Mouse (Mus musculus) heart, embryonic 15.5 days (tissue): Measurements from ENCODE around the gene Atp8a2. TPM values are rescaled to one million over a fixed set of nuclear protein-coding genes. Genes with fewer than 3 reads are reported as not detected.

Experiments used
- ATAC-seq: fragments of 200-750 bp; cut with Nextera tagmentation; replicated peaks from 2 replicates; pipeline ENCODE4 v1.8.0; 2017; ENCODE audit warnings: low read depth, moderate TSS enrichment; ENCODE audit not compliant: insufficient number of reproducible peaks, insufficient read depth, low FRiP score
- H3K27ac ChIP-seq: fragments of 300-500 bp; sonication (generic); 2 replicates; pipeline ENCODE4 v1.5.1; 2015; ENCODE audit warnings: mild to moderate bottlenecking, inconsistent platforms
- H3K27me3 ChIP-seq: fragments of 300-500 bp; sonication (generic); 2 replicates; pipeline ENCODE4 v1.6.1; 2015; ENCODE audit warnings: inconsistent platforms
- H3K36me3 ChIP-seq: fragments of 300-500 bp; sonication (generic); 2 replicates; pipeline ENCODE4 v1.6.1; 2015; ENCODE audit warnings: mild to moderate bottlenecking, inconsistent platforms
- H3K4me1 ChIP-seq: fragments of 300-500 bp; sonication (generic); replicated peaks from 2 replicates; pipeline ENCODE4 v1.6.1; 2015; ENCODE audit warnings: inconsistent platforms
- H3K4me2 ChIP-seq: fragments of 300-500 bp; sonication (generic); 2 replicates; pipeline ENCODE4 v1.6.1; 2015; ENCODE audit warnings: inconsistent platforms, mild to moderate bottlenecking, moderate library complexity
- H3K4me3 ChIP-seq: fragments of 300-500 bp; sonication (generic); 2 replicates; pipeline ENCODE4 v1.5.1; 2015; ENCODE audit warnings: mild to moderate bottlenecking, inconsistent platforms
- H3K9ac ChIP-seq: fragments of 300-500 bp; sonication (generic); 2 replicates; pipeline ENCODE4 v1.6.1; 2015; ENCODE audit warnings: mild to moderate bottlenecking, inconsistent platforms
- H3K9me3 ChIP-seq: fragments of 300-500 bp; sonication (generic); replicated peaks from 2 replicates; pipeline ENCODE4 v1.6.1; 2016; ENCODE audit warnings: inconsistent platforms
- WGBS: fragments of 180-500 bp; shearing (Covaris S2); methylation state at CpG from one replicate; pipeline ENCODE4 v1.1.7; 2015; ENCODE audit warnings: mixed read lengths; 5-methylcytosine and 5-hydroxymethylcytosine counted together
- polyA plus RNA-seq: library from polyadenylated mRNA; unstranded; fragments of >200 nt; fragmentation: Nextera tagmentation; extraction: Ambion mirVana; gene quantifications from 2 replicates; pipeline ENCODE4 v1.2.1, GENCODE M21; 2015

Gene Atp8a2
- polyA plus RNA-seq, 1 experiment from 2014 or later, result 6.1 TPM

GRCm38 (mm10) chr14:59612920-59613625 lies 583.9 kb downstream of the Atp8a2 start:
- Histone ChIP-seq H3K4me1 (no peaks in the 10 kb centered on the region), H3K36me3 (no peaks in the 10 kb centered on the region), H3K4me2 (no peak overlapping the region), H3K27ac (no peak overlapping the region), H3K9me3 (no peaks in the 10 kb centered on the region), H3K27me3 (no peaks in the 10 kb centered on the region), H3K9ac (no peak overlapping the region), H3K4me3 (no peak overlapping the region)
- 52% methylated on average over 14 of the region's 14 CpGs for WGBS
- ATAC-seq, result no peak

DNA sequence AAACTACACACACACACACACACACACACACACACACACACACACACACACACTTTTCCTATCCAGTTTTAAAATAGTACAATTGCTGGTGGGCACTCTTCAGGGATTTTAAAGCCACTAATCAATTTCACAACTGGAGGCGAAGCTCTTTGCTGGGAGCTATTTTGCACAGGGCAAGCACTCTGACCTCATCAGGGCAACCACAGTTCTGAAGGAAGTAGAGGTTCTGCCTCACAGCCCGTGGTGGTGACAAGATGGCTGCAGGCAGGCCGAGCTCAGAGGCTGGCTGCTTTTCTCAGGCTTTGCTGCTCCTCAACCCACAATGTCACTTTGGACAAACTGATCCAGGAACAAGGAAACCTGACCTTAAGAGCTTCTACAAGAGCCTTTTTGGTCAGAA lies 590.0 kb downstream of the Atp8a2 start:
- Histone ChIP-seq H3K4me3 (no peak overlapping the region), H3K36me3 (no peaks in the 10 kb centered on the region), H3K27ac (no peak overlapping the region), H3K9ac (no peak overlapping the region), H3K9me3 (no peaks in the 10 kb centered on the region), H3K4me2 (no peak overlapping the region), H3K27me3 (0 out of 2 replicates have a peak, but pooled peaks cover 6% of the 10 kb centered on the region), H3K4me1 (no peaks in the 10 kb centered on the region)
- 46% methylated on average over 3 of the region's 3 CpGs for WGBS
- no peak for ATAC-seq

DNA sequence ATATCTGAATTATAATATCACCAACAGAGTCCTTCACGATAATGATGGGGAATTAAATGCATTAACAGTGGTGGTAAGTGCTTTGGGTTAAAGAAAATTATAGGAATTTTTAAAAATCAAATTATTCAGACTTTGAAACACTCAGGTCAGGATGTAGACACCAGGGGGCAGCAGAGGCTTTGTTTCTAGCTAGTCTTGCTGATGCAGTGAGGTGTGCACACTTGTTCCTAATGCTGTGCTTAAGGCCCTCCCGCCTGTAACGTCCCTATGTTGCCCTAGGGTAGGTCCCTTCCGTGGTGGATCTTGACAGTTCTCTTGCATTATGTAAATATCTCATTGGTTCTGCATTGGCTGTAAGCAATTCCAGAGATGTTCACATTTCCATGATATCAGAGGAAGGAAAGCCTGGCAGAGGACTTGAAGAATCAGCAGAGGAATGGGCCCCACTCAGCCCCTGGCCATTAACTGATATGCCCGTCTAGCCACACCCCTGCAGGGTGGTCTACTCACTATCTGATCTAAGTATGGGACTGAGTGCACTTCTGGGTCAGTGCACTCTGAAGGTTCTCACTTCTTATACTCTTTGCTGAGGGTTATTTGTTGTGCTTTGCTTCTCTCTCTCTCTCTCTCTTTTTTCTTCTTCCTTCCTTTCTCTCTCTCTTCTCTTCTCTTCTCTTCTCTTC lies 591.2 kb downstream of the Atp8a2 start:
- Histone ChIP-seq H3K9ac (no peak overlapping the region), H3K27ac (no peak overlapping the region), H3K27me3 (0 out of 2 replicates have a peak, but pooled peaks cover 6% of the 10 kb centered on the region), H3K9me3 (no peaks in the 10 kb centered on the region), H3K36me3 (no peaks in the 10 kb centered on the region), H3K4me1 (no peaks in the 10 kb centered on the region), H3K4me3 (no peak overlapping the region), H3K4me2 (no peak overlapping the region)
- 15% methylated on average over 5 of the region's 5 CpGs for WGBS
- ATAC-seq, result no peak

DNA sequence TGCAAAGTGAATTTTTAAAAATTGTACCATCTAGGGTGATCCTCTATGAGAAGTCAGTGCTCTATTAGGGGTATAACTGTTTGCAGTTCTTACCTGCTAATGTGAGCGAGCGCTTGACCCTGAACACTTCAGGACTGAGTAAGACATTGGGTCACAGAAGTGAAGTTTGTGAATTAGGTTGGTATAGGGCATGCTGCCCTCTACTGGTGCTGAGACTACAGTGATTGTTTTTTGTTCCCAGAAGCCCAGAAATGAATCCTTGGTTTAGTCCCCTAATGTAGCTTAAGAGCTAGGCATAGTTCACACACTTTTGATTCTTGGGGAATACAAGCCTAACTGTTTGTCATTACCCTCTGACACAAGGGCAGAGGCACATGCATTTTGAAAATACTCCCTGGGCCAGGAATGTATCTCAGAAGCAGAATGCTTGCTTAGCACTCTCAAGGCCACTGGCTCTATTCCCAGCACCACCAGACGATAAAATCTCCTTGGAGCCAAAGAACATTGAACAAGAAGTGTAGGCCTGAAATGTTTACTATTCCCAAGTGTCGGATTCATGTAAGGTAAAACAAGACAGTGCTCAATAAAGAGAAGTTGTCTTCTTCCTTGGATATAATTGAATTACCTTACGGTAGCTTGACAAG lies 592.9 kb downstream of the Atp8a2 start:
- Histone ChIP-seq H3K9me3 (no peaks in the 10 kb centered on the region), H3K4me3 (no peak overlapping the region), H3K27ac (no peak overlapping the region), H3K36me3 (no peaks in the 10 kb centered on the region), H3K4me1 (no peaks in the 10 kb centered on the region), H3K27me3 (0 out of 2 replicates have a peak, but pooled peaks cover 6% of the 10 kb centered on the region), H3K4me2 (no peak overlapping the region), H3K9ac (no peak overlapping the region)
- no peak for ATAC-seq
- WGBS, result 61% methylated on average over 5 of the region's 5 CpGs

DNA sequence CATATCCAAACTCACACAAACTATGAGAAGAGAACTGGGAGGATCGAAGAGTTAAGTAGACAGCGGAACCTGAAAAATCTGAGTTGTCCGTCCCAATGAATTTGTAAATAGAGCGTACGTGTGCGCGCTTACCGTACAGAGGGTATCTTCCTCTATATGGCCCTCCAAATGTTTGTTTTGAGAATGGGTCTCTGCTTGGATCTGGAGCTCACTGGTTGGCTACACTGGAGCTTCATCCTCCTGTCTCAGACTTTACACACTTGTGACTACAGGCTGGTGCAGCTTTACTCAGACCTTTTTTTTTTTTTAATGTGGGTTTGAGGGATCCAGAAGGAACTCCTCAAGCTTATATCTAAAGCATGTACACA lies 598.7 kb downstream of the Atp8a2 start:
- WGBS, result 3% methylated on average over 8 of the region's 8 CpGs
- Histone ChIP-seq H3K9me3 (no peaks in the 10 kb centered on the region), H3K4me3 (peak overlapping the region; percentile 81), H3K9ac (peak overlapping the region; percentile 78), H3K27me3 (0 out of 2 replicates have a peak, but pooled peaks cover 6% of the 10 kb centered on the region), H3K36me3 (peaks cover 7% of the 10 kb centered on the region; the same call in 1 of the 2 replicates), H3K4me1 (peaks cover 7% of the 10 kb centered on the region), H3K27ac (peak overlapping the region; percentile 67), H3K4me2 (peak overlapping the region; percentile 62)
- ATAC-seq, result no peak

- H3K9me3 ChIP-seq, result no peaks in the 10 kb centered on the region
- peak within 1 kb of the TSS; percentile 78 for H3K9ac ChIP-seq
- H3K4me1 ChIP-seq, result peaks cover 7% of the 10 kb centered on the region
- peaks cover 7% of the 10 kb centered on the region; the same call in 1 of the 2 replicates for H3K36me3 ChIP-seq
- H3K4me2 ChIP-seq, result peak within 1 kb of the TSS; percentile 79
- peak within 1 kb of the TSS; percentile 81 for H3K4me3 ChIP-seq
- peak within 1 kb of the TSS; percentile 67 for H3K27ac ChIP-seq
- ATAC-seq, result peak; percentile 86
- WGBS, result 0% methylated on average over 46 of the region's 48 CpGs
- no peaks in the 10 kb centered on the region for H3K27me3 ChIP-seq
Measured at GRCm38 (mm10) chr14:59597398-59598259, 599.4 kb downstream of the Atp8a2 start, which contains the start of gene Cdadc1. Gene Cdadc1, minus strand, starts transcription at chr14:59597959.

GRCm38 (mm10) chr14:59594988-59595387 lies 602.0 kb downstream of the Atp8a2 start:
- no peak overlapping the region for H3K4me3 ChIP-seq
- no peaks in the 10 kb centered on the region for H3K27me3 ChIP-seq
- 89% methylated on average over 3 of the region's 3 CpGs for WGBS
- H3K27ac ChIP-seq, result no peak overlapping the region
- no peak overlapping the region for H3K4me2 ChIP-seq
- no peaks in the 10 kb centered on the region for H3K9me3 ChIP-seq
- H3K4me1 ChIP-seq, result peaks cover 7% of the 10 kb centered on the region
- ATAC-seq, result no peak
- no peak overlapping the region for H3K9ac ChIP-seq
- peaks cover 13% of the 10 kb centered on the region for H3K36me3 ChIP-seq

- no peak overlapping the region for H3K9ac ChIP-seq
- H3K27me3 ChIP-seq, result no peaks in the 10 kb centered on the region
- H3K4me2 ChIP-seq, result no peak overlapping the region
- H3K4me3 ChIP-seq, result no peak overlapping the region
- H3K9me3 ChIP-seq, result no peaks in the 10 kb centered on the region
- peaks cover 32% of the 10 kb centered on the region for H3K36me3 ChIP-seq
- no peak for ATAC-seq
- no peak overlapping the region for H3K27ac ChIP-seq
- peaks cover 7% of the 10 kb centered on the region for H3K4me1 ChIP-seq
- WGBS, result 94% methylated on average over 3 of the region's 3 CpGs
Measured at GRCm38 (mm10) chr14:59592593-59592992, 604.4 kb downstream of the Atp8a2 start.

GRCm38 (mm10) chr14:59591901-59592300 lies 605.1 kb downstream of the Atp8a2 start:
- ATAC-seq, result no peak
- Histone ChIP-seq H3K9ac (no peak overlapping the region), H3K27ac (no peak overlapping the region), H3K4me1 (peaks cover 4% of the 10 kb centered on the region), H3K36me3 (peaks cover 32% of the 10 kb centered on the region), H3K4me3 (no peak overlapping the region), H3K9me3 (no peaks in the 10 kb centered on the region), H3K27me3 (no peaks in the 10 kb centered on the region), H3K4me2 (no peak overlapping the region)
- WGBS, result 77% methylated on average over 8 of the region's 8 CpGs

DNA sequence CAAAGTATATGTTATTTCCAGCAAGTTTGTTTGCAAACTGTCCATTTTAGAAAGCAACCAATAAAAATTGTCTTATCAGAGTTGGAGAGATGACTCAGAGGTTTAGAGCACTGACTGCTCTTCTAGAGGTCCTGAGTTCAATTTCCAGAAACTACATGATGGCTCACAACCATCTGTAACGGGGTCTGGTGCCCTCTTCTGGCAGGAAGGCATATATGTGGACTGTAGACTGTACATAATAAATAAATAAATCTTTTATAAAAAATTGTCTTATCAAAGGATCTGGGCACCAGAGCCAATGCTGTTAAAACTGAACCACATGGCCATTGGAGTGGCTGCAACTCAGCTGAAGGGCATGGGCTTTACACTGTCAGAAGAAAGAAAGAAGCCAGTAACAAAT lies 606.4 kb downstream of the Atp8a2 start:
- WGBS, result 79% methylated on average over 1 of the region's 1 CpGs
- H3K9me3 ChIP-seq, result no peaks in the 10 kb centered on the region
- H3K4me1 ChIP-seq, result no peaks in the 10 kb centered on the region
- peaks cover 44% of the 10 kb centered on the region for H3K36me3 ChIP-seq
- ATAC-seq, result no peak
- H3K4me2 ChIP-seq, result no peak overlapping the region
- H3K9ac ChIP-seq, result no peak overlapping the region
- H3K27ac ChIP-seq, result no peak overlapping the region
- no peak overlapping the region for H3K4me3 ChIP-seq
- H3K27me3 ChIP-seq, result no peaks in the 10 kb centered on the region
